ENCODE assay signal across 8 mouse cellular contexts in the genomic region with DNA sequence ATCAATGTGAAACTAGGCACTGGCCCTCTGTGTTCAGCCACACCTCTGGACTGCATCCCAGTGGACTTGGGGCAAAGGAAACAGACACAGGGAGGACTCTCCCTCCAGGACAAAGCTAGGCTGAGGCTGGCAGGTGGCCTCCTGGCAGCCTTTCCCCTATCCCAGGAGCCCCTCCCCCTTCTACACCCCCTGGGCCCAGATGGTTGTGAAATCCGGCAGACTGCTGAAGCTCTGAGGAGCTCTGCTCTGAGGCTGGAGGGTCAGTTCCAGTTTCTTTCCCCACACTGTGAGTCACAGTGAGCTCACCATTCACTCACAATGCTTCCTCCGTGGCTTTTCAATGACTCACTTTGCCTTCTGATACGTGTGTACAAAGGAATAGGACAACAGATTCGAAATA. TPM values are rescaled to one million over a fixed set of nuclear protein-coding genes. Genes with fewer than 3 reads are reported as not detected.
DNase-seq lines count a peak whose midpoint lies in the region; ATAC-seq lines count a peak whose summit lies in the region.

No protein-coding gene starts in this region.

- ATAC-seq in stomach, embryonic 14.5 days (ENCODE audit: insufficient number of reproducible peaks, insufficient read depth, low FRiP score, low read depth), result peak; percentile 70; the same call in 1 of the 2 replicates

- H3K27me3 ChIP-seq in megakaryocyte, embryonic 14.5 days (replicated peaks), result peaks cover 38% of the 10 kb centered on the region
- no peaks in the 10 kb centered on the region for H3K27me3 ChIP-seq in stomach, embryonic 14.5 days (ENCODE audit: control insufficient read depth, insufficient read depth, low read length)

- H3K4me1 ChIP-seq in megakaryocyte, embryonic 14.5 days, result peaks cover 43% of the 10 kb centered on the region
- H3K4me1 ChIP-seq in stomach, embryonic 14.5 days (ENCODE audit: control insufficient read depth, insufficient read depth, low read length), result peaks cover 6% of the 10 kb centered on the region; the same call in 1 of the 2 replicates

- WGBS in stomach, embryonic 14.5 days, result 23% methylated on average over 4 of the region's 4 CpGs

- H3K9me3 ChIP-seq in megakaryocyte, embryonic 14.5 days, result peaks cover 7% of the 10 kb centered on the region
- no peaks in the 10 kb centered on the region; the same call in 1 of the 2 replicates for H3K9me3 ChIP-seq in stomach, embryonic 14.5 days (ENCODE audit: control insufficient read depth, low read depth, low read length)

- intact Hi-C loops in heart, postnatal 14 days (cut with DNase I), result loop anchor here (2.0 to 10.0 kb wide), 3 partner anchors 52 to 214 kb away; partner anchors contain the start of genes Atp8b2, Il6ra and Tpm3

- H3K27ac ChIP-seq in stomach, embryonic 14.5 days (ENCODE audit: low read length), result 0 out of 2 replicates have a peak overlapping the region, but pooled peaks have one; percentile 21

- H3K9ac ChIP-seq in stomach, embryonic 14.5 days (replicated peaks; ENCODE audit: low read depth, low read length), result no peak overlapping the region

- H3K4me3 ChIP-seq in megakaryocyte, embryonic 14.5 days (replicated peaks), result peak overlapping the region; percentile 5
- no peak overlapping the region for H3K4me3 ChIP-seq in stomach, embryonic 14.5 days (ENCODE audit: low read depth, low read length)

- no peaks in the 10 kb centered on the region for H3K36me3 ChIP-seq in megakaryocyte, embryonic 14.5 days (replicated peaks; ENCODE audit: low read length)
- no peaks in the 10 kb centered on the region for H3K36me3 ChIP-seq in stomach, embryonic 14.5 days (ENCODE audit: control insufficient read depth, insufficient read depth, low read length)

- peak; percentile 34 for DNase-seq in thymus, postnatal 4 days
- DNase-seq in thymus, postnatal 25 days, result no peak
- DNase-seq in fat pad, adult 2 months (ENCODE audit: extremely low read depth, low read depth, low spot score), result peak; percentile 31
- DNase-seq in heart, postnatal 14 days, result peak; percentile 82 to 83
- DNase-seq in layer of hippocampus, adult 9-11 months, result peak; percentile 64
- DNase-seq in spleen, adult 12 weeks (ENCODE audit: low spot score), result no peak

- H3K4me2 ChIP-seq in stomach, embryonic 14.5 days (replicated peaks; ENCODE audit: low read depth, low read length), result no peak overlapping the region

RNA-seq across cellular contexts. Expression of gene She, which starts 29.9 kb away (rescaled TPM):
- total RNA-seq in heart, postnatal 14 days (2021), result 10 to 100 TPM; 18.1 TPM
- not detected in 2 replicates for polyA plus RNA-seq in megakaryocyte, embryonic 14.5 days (2012; ENCODE audit: insufficient read depth, low replicate concordance)
- 4.0 and 5.7 TPM in 2 replicates for polyA plus RNA-seq in stomach, embryonic 14.5 days (2014; fragmentation: Nextera tagmentation; extraction: Ambion mirVana)

RNA-seq across cellular contexts. Expression of gene Il6ra, which starts 51.9 kb away (rescaled TPM):
- total RNA-seq in heart, postnatal 14 days (2021), result 1 to 10 TPM; 4.9 to 5.5 TPM
- 6.3 and 10.8 TPM in 2 replicates for polyA plus RNA-seq in megakaryocyte, embryonic 14.5 days (2012; ENCODE audit: insufficient read depth, low replicate concordance)
- polyA plus RNA-seq in stomach, embryonic 14.5 days (2014; fragmentation: Nextera tagmentation; extraction: Ambion mirVana), result 1.6 and 1.8 TPM in 2 replicates

Comparison
In these comparisons a context has a peak if more than half of its experiments do, and no peak if none do; other contexts are left out.
1. DNase-seq: peak in thymus, postnatal 4 days (single experiment), fat pad, adult 2 months (single experiment), heart, postnatal 14 days (2 of 2) and layer of hippocampus, adult 9-11 months (single experiment); none in thymus, postnatal 25 days (single experiment) and spleen, adult 12 weeks (single experiment).